Mouse (Mus musculus): ENCODE measurements around the gene Mrpl23. TPM values are rescaled to one million over a fixed set of nuclear protein-coding genes. Genes with fewer than 3 reads are reported as not detected.

Gene Mrpl23
- total RNA-seq, 2 experiments from 2014 or later: 16.1 to 39.0 TPM

GRCm38 (mm10) chr7:142588282-142588941 lies 55.9 kb downstream of the Mrpl23 start:
- no peak for DNase-seq (ENCODE audit: low spot score)

More at GRCm38 (mm10) chr7:142588282-142588941, 55.9 kb downstream of the Mrpl23 start:
- intact Hi-C loops (cut with DNase I): no loop called here

Small RNA genes lying within 50 kb of the gene (microRNA-seq; reads per million reads assigned to microRNA genes)
- 2.2 reads per million for gene Mir675

Other genes starting within 250 kb of the Mrpl23 start
- gene Krtap5-1, start 235.6 kb upstream of the Mrpl23 start, total RNA-seq (2021): not detected
- gene Krtap5-4, start 229.1 kb upstream of the Mrpl23 start, total RNA-seq (2021): not detected
- gene Ifitm10, start 158.9 kb upstream of the Mrpl23 start, total RNA-seq (2021): 1 to 10 TPM; 1.8 to 2.0 TPM
- 1 to 10 TPM; 3.0 to 4.1 TPM for gene Gm49369, start 150.0 kb upstream of the Mrpl23 start, total RNA-seq (2021)
- gene Ctsd, start 144.6 kb upstream of the Mrpl23 start, total RNA-seq (2021): 100 to 1,000 TPM; 692 to 727 TPM
- gene Syt8, start 97.8 kb upstream of the Mrpl23 start, total RNA-seq (2021): not detected
- 1 to 10 TPM; 4.4 to 7.1 TPM for gene Tnni2, start 90.9 kb upstream of the Mrpl23 start, total RNA-seq (2021)
- gene Lsp1, start 71.9 kb upstream of the Mrpl23 start, total RNA-seq (2021): 10 to 100 TPM; 43.7 to 48.1 TPM
- gene Tnnt3, start 33.9 kb upstream of the Mrpl23 start, total RNA-seq (2021): 1 to 10 TPM in 1 of 2 experiments, not detected in 1; 2.0 TPM
- gene Igf2, start 134.1 kb downstream of the Mrpl23 start, total RNA-seq (2021): 100 to 1,000 TPM; 131 to 156 TPM
- not detected for gene Gm49394, start 137.3 kb downstream of the Mrpl23 start, total RNA-seq (2021)
- not detected for gene Ins2, start 210.7 kb downstream of the Mrpl23 start, total RNA-seq (2021)